Mouse (Mus musculus) lung, embryonic 16.5 days (tissue): ENCODE data around the gene Ndfip2. TPM values are rescaled to one million over a fixed set of nuclear protein-coding genes. Genes with fewer than 3 reads are reported as not detected.

ENCODE experiments used
- ATAC-seq: fragments of 200-750 bp; cut with Nextera tagmentation; 2 replicates; pipeline ENCODE4 v1.8.0; 2017; ENCODE audit warnings: low read depth, mild to moderate bottlenecking, moderate library complexity
- H3K27ac ChIP-seq: fragments of 300-500 bp; sonication (generic); 2 replicates; pipeline ENCODE4 v1.5.1; 2014; ENCODE audit warnings: mild to moderate bottlenecking, control low read depth, low read length
- H3K27me3 ChIP-seq: fragments of 300-500 bp; sonication (generic); 2 replicates; pipeline ENCODE4 v1.6.1; 2014; ENCODE audit warnings: low read depth, low read length, mixed read lengths; ENCODE audit not compliant: control insufficient read depth, insufficient read depth
- H3K36me3 ChIP-seq: fragments of 300-500 bp; sonication (generic); 2 replicates; pipeline ENCODE4 v1.6.1; 2014; ENCODE audit warnings: low read length; ENCODE audit not compliant: control insufficient read depth, insufficient read depth
- H3K4me1 ChIP-seq: fragments of 300-500 bp; sonication (generic); replicated peaks from 2 replicates; pipeline ENCODE4 v1.6.1; 2014; ENCODE audit warnings: low read length, mixed read lengths; ENCODE audit not compliant: control insufficient read depth, insufficient read depth
- H3K4me2 ChIP-seq: fragments of 300-500 bp; sonication (generic); 2 replicates; pipeline ENCODE4 v1.6.1; 2014; ENCODE audit warnings: low read depth, low read length, control low read depth
- H3K4me3 ChIP-seq: fragments of 300-500 bp; sonication (generic); 2 replicates; pipeline ENCODE4 v1.5.1; 2014; ENCODE audit warnings: mild to moderate bottlenecking, low read length, control low read depth
- H3K9ac ChIP-seq: fragments of 300-500 bp; sonication (generic); 2 replicates; pipeline ENCODE4 v1.6.1; 2014; ENCODE audit warnings: low read length, control low read depth
- H3K9me3 ChIP-seq: fragments of 300-500 bp; sonication (generic); 2 replicates; pipeline ENCODE4 v1.6.1; 2016; ENCODE audit warnings: low read length; ENCODE audit not compliant: control insufficient read depth
- WGBS: fragments of 180-500 bp; shearing (Covaris S2); extraction: QIAGEN DNeasy Blood & Tissue Kit; methylation state at CpG from one replicate; pipeline ENCODE4 v1.1.7; 2014; 5-methylcytosine and 5-hydroxymethylcytosine counted together
- polyA plus RNA-seq: library from polyadenylated mRNA; unstranded; fragments of >200 nt; fragmentation: Nextera tagmentation; extraction: Ambion mirVana; gene quantifications from 2 replicates; pipeline ENCODE4 v1.2.1, GENCODE M21; 2015

The Ndfip2 gene
- polyA plus RNA-seq, 1 experiment from 2014 or later = 58.2 TPM

DNA sequence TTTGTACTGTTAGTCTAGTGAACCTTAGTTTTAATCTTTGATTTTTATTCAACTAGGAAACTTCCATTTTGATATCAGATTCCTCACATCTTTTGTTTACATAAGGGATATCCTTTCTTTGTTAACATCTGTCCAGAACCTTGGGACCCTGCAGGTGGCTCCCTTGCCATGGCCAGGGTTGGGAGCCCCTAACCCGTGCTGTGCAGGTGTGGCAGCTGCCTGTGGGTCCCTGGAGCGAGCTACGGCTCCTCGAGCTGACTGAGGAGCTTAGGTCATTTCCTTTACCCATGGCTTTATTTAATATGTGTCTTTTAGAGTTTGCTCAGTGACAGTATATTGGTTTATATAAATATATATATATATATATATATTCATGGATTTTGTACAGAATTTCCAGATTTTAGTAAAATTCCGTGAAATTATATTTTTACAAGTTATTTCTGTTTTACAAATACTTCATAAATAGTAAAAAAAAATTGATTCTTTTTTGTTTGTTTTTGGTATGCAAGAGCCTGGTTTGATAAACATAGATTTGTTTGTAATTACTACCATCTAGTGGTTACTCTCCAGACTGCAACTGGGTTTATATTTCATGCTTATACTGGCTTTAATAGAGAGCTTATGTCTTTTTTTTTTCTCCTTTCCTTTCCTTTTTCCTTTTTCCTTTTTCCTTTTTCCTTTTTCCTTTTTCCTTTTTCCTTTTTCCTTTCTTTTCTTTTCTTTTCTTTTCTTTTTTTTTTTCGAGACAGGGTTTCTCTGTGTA is 37.6 kb downstream of the Ndfip2 start:
- ATAC-seq = no peak
- WGBS = 45% methylated on average over 6 of the region's 6 CpGs
- Histone ChIP-seq H3K4me1 (no peaks in the 10 kb centered on the region), H3K36me3 (peaks cover 3% of the 10 kb centered on the region), H3K9me3 (no peaks in the 10 kb centered on the region), H3K4me3 (no peak overlapping the region), H3K27ac (no peak overlapping the region), H3K27me3 (no peaks in the 10 kb centered on the region), H3K4me2 (no peak overlapping the region), H3K9ac (no peak overlapping the region)

DNA sequence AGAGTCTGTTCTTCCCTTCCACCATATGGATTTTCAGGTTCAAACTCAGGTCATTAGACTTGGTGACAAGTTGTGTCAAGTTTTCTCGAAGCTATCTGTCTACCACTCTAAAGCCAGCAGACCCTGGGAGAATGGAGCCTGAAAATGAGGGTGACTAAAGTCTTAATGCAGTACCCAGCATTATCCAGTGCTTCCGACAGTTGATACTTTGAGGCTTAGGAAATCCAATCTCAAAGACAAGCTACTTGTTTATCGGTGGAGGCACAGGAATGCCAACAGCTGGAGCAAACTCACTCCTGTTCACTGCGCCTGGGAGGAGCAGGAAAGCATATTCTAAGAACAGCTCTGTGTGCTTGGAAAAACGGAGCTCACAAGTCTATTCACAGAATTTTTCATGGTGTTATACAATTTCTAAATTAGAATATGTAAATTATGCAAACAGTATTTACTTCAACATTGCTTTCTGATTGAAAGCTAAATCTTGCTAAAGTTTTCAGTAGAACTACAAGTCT is 41.4 kb downstream of the Ndfip2 start:
- no peak overlapping the region for H3K4me3 ChIP-seq
- H3K9ac ChIP-seq = no peak overlapping the region
- no peak overlapping the region for H3K27ac ChIP-seq
- H3K4me2 ChIP-seq = no peak overlapping the region
- no peak for ATAC-seq
- no peaks in the 10 kb centered on the region for H3K27me3 ChIP-seq
- H3K9me3 ChIP-seq = no peaks in the 10 kb centered on the region
- no peaks in the 10 kb centered on the region for H3K4me1 ChIP-seq
- 72% methylated on average over 5 of the region's 5 CpGs for WGBS
- H3K36me3 ChIP-seq = no peaks in the 10 kb centered on the region; the same call in 1 of the 2 replicates

DNA sequence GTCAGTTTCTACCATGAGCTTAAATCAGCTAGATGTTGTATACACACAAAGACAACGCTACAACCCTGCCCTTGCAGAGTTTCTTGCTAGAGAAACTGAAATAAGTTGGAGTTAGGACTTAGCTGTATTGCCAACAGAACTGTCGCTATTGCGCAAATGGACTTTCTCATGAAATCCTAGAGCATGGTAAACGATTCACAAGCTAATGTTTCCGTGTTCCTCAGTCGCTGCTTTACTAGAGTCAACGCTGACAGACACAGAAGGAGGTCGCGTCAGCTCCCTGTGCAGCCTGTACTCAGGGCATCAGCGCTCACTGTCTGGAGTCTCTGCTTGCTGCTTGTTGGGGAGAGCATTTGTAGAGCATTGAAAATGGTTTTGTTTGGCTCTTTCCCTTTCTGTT is 42.2 kb downstream of the Ndfip2 start:
- Histone ChIP-seq H3K36me3 (no peaks in the 10 kb centered on the region; the same call in 1 of the 2 replicates), H3K9me3 (no peaks in the 10 kb centered on the region), H3K4me1 (no peaks in the 10 kb centered on the region), H3K27me3 (no peaks in the 10 kb centered on the region), H3K4me2 (no peak overlapping the region), H3K9ac (no peak overlapping the region), H3K4me3 (no peak overlapping the region), H3K27ac (no peak overlapping the region)
- ATAC-seq = no peak
- WGBS = 78% methylated on average over 10 of the region's 10 CpGs

DNA sequence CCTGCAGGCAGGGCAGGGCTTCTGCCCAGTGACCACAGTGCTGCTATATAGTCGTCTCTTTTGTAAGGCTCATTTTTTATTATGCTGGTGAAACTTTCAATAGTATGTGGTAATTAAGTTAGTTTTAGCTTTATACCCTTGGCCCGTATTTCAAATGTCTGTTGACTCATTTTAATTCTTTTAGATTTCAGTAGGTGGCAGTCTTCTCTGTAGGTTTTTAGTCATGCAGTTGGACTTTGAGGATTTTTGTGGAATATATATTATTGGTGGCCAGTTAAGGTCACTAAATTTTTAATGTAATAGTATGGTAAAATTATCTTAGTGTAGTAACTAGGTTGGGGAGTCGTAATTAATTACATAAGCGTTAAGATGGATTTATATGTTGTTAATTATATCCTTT is 44.3 kb downstream of the Ndfip2 start:
- Histone ChIP-seq H3K9ac (no peak overlapping the region), H3K4me1 (no peaks in the 10 kb centered on the region), H3K4me3 (no peak overlapping the region), H3K36me3 (no peaks in the 10 kb centered on the region), H3K27me3 (no peaks in the 10 kb centered on the region), H3K27ac (no peak overlapping the region), H3K9me3 (no peaks in the 10 kb centered on the region), H3K4me2 (no peak overlapping the region)
- ATAC-seq = no peak
- WGBS = 71% methylated on average over 4 of the region's 4 CpGs

DNA sequence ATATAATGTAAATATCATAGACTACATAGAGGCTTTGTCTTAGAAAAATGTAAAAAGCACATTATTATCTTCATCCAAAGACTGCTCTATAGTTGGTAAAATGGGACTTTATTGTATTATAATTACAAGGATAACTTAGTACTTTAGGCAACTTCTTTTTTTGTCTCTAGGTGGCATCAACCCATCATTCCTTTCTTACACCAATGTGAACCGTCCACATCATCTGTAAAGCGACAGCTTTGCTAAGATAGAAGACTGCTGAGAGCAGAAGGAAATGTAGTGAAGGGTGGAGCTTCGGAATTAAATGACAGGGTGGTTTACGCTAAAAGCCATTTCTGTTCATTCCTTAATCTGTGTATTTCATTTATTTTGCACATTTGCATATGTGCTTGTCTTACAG is 49.3 kb downstream of the Ndfip2 start:
- H3K36me3 ChIP-seq = no peaks in the 10 kb centered on the region
- ATAC-seq = no peak
- H3K4me1 ChIP-seq = no peaks in the 10 kb centered on the region
- H3K4me2 ChIP-seq = no peak overlapping the region
- 61% methylated on average over 4 of the region's 4 CpGs for WGBS
- no peak overlapping the region for H3K27ac ChIP-seq
- no peaks in the 10 kb centered on the region for H3K27me3 ChIP-seq
- no peak overlapping the region for H3K4me3 ChIP-seq
- no peak overlapping the region for H3K9ac ChIP-seq
- H3K9me3 ChIP-seq = no peaks in the 10 kb centered on the region

DNA sequence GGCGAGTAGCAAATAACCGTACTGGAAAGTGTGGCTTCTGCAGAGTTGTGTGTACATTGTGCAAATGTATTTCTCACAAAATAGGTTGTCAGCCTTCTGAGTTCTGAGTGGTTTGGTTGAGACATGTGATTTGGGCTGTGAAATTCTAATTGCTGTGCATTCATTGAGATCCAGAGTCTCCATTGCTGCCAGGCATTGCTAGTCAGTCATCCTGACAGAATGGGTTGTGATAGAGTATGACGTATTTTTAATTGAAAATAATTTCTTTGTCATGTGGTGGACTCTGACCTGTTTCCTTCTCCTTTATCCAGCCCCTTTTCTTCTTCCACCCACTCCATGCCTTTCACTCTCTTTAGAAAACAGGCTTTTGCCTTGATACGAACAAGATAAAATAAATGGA is 54.0 kb downstream of the Ndfip2 start:
- no peaks in the 10 kb centered on the region for H3K27me3 ChIP-seq
- ATAC-seq = no peak
- H3K4me2 ChIP-seq = no peak overlapping the region
- WGBS = 93% methylated on average over 4 of the region's 4 CpGs
- peaks cover 2% of the 10 kb centered on the region; the same call in 1 of the 2 replicates for H3K4me1 ChIP-seq
- no peak overlapping the region for H3K9ac ChIP-seq
- H3K9me3 ChIP-seq = no peaks in the 10 kb centered on the region
- no peaks in the 10 kb centered on the region for H3K36me3 ChIP-seq
- H3K27ac ChIP-seq = no peak overlapping the region
- no peak overlapping the region for H3K4me3 ChIP-seq

DNA sequence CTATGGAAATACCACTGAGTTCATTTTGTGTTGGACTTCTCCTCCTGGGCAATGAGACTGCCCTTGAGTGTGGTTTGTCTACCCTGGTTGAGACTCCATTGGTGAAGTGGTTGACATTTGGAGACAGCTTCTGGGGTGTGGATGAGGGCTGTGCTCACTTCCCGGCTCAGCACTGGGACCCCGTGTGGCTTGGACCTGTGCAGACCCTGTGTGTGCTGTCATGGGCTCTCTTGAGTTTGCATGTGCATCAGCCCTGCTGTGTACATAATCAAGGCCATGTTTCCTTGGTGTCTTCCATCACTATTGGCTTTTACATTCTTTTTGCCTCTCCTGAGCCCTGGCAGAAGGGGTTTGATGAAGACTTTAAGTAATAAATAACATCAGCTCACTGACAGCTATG is 54.6 kb downstream of the Ndfip2 start:
- ATAC-seq = no peak
- H3K27me3 ChIP-seq = no peaks in the 10 kb centered on the region
- no peaks in the 10 kb centered on the region for H3K9me3 ChIP-seq
- H3K4me2 ChIP-seq = no peak overlapping the region
- no peak overlapping the region for H3K9ac ChIP-seq
- WGBS = 72% methylated on average over 2 of the region's 2 CpGs
- H3K4me1 ChIP-seq = peaks cover 2% of the 10 kb centered on the region; the same call in 1 of the 2 replicates
- H3K4me3 ChIP-seq = no peak overlapping the region
- H3K36me3 ChIP-seq = no peaks in the 10 kb centered on the region
- no peak overlapping the region for H3K27ac ChIP-seq

DNA sequence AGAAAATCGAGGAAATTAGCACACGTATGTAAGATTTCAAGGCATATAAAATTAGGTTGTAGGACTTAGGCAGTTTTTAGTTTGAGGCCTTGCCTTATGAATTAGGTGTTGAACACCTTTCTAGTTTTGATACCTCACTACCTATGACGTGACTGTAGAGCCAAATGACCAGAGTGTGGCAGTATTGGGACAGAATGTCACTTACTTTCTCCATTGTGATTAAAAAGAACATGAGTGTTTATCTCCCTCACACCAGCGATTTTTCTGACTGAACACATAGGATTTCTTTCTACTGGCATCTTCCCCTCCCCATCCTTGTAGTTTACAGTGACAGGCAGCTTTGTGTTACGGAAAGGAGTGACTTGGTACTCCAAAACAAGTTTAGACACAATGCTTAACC is 55.5 kb downstream of the Ndfip2 start:
- Histone ChIP-seq H3K4me1 (peaks cover 2% of the 10 kb centered on the region; the same call in 1 of the 2 replicates), H3K4me2 (no peak overlapping the region), H3K9ac (0 out of 2 replicates have a peak overlapping the region, but pooled peaks have one; percentile 19), H3K36me3 (no peaks in the 10 kb centered on the region), H3K27ac (no peak overlapping the region), H3K9me3 (no peaks in the 10 kb centered on the region), H3K27me3 (no peaks in the 10 kb centered on the region), H3K4me3 (no peak overlapping the region)
- ATAC-seq = peak; percentile 38; the same call in 1 of the 2 replicates
- 37% methylated on average over 5 of the region's 5 CpGs for WGBS

DNA sequence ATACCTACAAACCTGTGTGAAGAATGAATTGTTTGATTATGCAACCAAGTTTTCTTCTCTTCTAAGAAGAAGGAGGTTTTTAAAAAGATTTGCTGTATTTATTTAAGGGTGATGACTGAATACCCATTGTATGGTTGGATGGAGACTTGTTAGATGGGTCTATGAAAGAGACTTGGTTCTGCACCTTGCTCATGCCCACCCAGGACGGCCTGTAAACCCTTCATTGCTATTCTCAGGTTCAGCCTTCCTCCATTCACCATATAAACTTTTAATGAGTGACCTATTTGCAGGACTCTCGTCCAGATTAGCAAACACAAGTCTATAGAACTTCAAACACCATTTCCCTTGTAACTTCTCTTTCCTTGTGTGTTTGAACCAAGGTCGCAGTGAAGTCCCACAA is 63.3 kb downstream of the Ndfip2 start:
- Histone ChIP-seq H3K27ac (peak overlapping the region; percentile 36; the same call in 1 of the 2 replicates), H3K4me1 (no peaks in the 10 kb centered on the region), H3K4me2 (no peak overlapping the region), H3K4me3 (no peak overlapping the region), H3K36me3 (no peaks in the 10 kb centered on the region), H3K9ac (no peak overlapping the region), H3K9me3 (peaks cover 3% of the 10 kb centered on the region; the same call in 1 of the 2 replicates), H3K27me3 (no peaks in the 10 kb centered on the region)
- WGBS = 45% methylated on average over 3 of the region's 3 CpGs
- peak; percentile 41; the same call in 1 of the 2 replicates for ATAC-seq
